Mouse (Mus musculus) bone marrow macrophage, adult 2 months (primary cell): Measurements from ENCODE around the gene 1700049E17Rik1.
"Not testable (repeated sequence)": the region's sequence is repeated elsewhere in the genome, so short reads cannot be mapped to it uniquely, and the experiment has no call there.

Experiments
- CTCF ChIP-seq: IDR thresholded peaks from 2 replicates; pipeline ENCODE4 v1.5.1; 2012; ENCODE audit warnings: low read depth, mild to moderate bottlenecking, low read length, moderate library complexity
- POLR2A ChIP-seq: IDR thresholded peaks from 2 replicates; pipeline ENCODE4 v1.6.1; 2012; ENCODE audit warnings: mild to moderate bottlenecking, low read depth, low read length, borderline replicate concordance

GRCm38 (mm10) chr14:41964095-41964494 lies 39.3 kb downstream of the 1700049E17Rik1 start:
- TF ChIP-seq CTCF, POLR2A: not testable (repeated sequence)
